Mouse (Mus musculus) left cerebral cortex, postnatal 14 days (tissue): ENCODE measurements around the gene Aig1. TPM values are rescaled to one million over a fixed set of nuclear protein-coding genes. Genes with fewer than 3 reads are reported as not detected.

Source experiments
- DNase-seq, 2 experiments: peaks; one replicate each; pipeline ENCODE4 v3.0.0; 2021 to 2022; ENCODE audit warnings: low spot score in 2 of 2, mixed read lengths in 1 of 2
- intact Hi-C: fragments of 180-260 bp; cut with DNase I; formaldehyde crosslinking; loops from one replicate; pipeline ENCODE4 v1.15.1; 2025
- total RNA-seq, 2 experiments: library from RNA; stranded (reverse); gene quantifications; 2 replicates each; pipeline ENCODE4 v1.2.3; 2021

The Aig1 gene
- total RNA-seq, 2 experiments from 2014 or later, result 68.6 to 77.5 TPM

DNA sequence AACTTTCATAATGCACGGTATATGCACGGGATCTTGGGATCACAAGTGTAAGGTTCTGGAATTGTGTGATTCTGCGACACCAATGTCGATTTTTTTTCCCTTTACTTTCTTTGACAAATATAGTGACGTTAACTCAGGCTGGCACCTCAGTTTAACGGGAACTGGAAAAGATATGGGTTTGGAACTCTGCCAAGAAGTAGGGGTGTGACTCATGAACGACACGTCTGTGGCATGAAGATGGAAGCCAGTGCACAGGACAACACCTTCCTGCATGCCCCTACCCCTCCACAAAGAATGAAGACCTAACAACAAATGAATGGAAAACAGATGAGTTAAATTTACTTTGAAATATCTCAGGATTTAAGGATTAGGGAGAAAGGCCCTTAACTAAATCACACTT is 76.0 kb downstream of the Aig1 start:
- intact Hi-C loops, result no loop called here
- no peak for DNase-seq

DNA sequence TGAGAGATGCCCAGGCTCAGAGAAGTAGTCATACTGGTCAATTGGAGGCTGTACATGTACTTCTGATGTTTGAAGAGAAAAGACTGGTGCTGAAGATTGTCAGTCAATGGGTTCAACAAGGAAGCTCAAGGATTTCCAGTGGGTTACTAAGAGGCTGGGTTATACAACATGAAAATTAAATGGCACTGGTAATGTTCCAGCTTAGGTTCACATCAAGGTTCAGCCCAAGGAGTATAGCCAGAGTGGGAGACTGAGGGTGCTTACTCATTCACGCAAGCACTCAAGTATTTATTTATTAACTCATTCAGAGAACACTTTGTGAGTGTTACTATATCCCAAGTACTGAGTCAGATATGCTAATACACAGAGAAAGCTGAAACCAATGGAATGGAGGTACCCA is 79.2 kb downstream of the Aig1 start:
- DNase-seq, result no peak
- intact Hi-C loops, result no loop called here

DNA sequence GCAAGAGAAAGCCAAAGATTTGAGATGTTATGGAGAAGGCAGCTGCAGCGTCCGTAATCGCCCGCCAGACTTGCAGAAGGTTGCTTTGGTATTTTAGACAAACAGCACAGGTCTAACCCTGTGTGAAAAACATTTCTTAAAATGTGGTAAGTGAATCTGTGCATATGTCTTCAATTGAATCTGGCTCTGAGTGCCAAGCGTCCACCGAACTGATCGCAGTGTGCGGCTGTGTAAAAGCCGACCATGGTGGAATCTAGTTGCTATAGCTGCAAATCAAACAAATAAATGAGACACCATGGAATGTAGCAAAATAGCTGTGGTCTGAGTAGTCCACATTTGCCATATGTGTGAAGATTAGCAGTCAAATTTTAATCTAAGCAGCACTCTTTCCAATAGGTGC is 80.7 kb downstream of the Aig1 start:
- intact Hi-C loops, result no loop called here
- no peak for DNase-seq

DNA sequence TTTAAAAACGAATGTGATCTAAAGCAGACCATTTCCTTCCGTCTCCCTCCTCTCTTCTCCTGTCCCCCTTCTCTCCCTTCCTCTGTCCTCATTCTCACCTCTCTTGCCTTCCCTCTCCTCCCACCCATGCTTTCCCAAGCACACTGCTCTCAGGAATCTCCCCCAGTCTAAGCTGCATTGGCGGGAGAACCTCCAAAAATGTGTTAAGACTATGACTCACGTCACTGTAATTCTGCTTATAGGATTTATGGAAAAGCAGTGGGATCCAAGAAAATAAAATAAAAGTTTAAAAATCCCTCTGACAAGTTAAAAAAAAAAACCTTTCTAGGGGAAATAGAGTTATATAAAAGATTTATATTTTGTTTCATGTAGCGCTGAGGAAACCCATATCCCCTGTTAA is 86.0 kb downstream of the Aig1 start:
- peak; percentile 32 to 40 for DNase-seq
- intact Hi-C loops, result no loop called here

DNA sequence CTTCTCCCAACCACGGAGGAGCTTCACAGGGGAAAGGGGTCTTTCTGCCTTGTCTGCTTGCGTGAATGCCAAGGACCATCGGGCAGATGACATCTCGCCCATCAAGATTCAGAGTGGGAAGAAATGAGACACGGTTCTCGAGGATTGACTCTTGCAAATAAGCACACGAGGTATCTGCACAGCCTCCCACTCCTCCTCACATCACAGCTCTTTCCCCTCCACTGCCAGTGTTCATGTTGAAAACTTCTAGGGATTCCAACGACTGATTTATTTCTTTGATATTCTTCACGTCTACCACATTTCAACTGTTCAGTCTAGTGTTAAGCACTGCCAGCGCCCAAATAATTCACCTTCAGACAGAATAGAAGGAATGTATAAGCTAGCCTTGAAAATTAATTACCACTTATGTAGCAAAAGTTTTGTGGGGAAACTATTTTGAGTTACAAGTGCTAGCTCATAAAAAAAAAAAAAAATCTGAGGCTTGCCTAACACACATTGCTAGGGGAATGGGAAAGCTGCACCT is 86.5 kb downstream of the Aig1 start:
- intact Hi-C loops, result no loop called here
- no peak for DNase-seq

DNA sequence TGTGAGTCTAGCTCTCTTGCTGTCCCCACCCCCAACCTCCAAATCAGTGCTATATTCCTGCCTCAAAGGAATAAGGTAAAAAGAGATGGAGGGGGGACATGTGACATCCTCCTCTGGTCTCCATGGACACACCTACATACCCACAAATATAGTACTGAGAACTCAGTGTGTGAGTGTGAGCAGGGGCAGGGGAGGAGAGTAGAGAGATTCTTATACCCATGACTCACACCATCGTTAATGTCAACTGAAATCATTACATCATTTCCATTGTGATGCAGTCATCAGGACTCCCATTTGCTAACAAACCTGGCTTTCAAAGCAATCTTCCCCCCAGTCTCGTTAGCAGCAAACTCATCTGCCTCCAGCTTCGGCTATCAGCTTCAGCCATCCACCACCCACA is 92.8 kb downstream of the Aig1 start:
- intact Hi-C loops, result no loop called here
- peak in 1 of 2 experiments; percentile 38 for DNase-seq

DNA sequence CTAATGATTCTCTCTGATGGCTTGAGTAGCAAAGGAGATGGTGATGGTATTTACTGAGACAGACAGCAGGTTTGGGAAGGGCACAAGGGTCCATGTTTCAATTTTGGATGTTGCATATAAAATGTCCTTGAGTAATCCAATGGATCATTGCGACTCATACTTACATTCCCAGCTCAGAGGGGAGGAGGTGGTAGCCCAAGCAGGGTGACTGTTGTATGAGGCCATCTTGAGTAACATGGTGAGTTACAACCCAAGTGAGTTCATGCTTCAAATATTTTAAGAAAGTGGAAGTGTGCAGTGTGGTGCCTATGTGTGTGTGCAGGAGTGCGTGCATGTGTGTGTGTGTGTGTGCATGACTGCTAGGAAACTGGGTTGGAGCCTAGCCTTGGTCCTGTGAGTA is 93.4 kb downstream of the Aig1 start:
- intact Hi-C loops, result no loop called here
- no peak for DNase-seq

DNA sequence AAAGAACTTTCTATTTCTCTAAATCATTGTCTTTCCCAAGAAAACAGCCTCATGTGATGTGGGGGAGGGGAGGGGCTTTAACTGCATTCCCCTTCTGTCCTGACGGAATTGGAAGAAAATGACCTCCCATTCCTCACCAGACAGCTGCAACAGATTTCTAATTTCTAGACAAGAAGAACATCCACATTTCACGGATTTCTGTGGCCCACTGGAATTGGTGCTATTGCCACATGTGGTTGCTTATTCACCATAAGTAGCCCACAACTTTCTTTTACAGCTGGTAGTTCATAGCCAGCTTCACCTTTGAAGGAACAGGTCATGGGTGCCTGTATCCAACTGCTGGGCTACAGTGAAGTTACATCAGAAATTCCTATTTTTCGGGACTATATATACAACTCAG is 93.9 kb downstream of the Aig1 start:
- no peak for DNase-seq
- intact Hi-C loops, result no loop called here

DNA sequence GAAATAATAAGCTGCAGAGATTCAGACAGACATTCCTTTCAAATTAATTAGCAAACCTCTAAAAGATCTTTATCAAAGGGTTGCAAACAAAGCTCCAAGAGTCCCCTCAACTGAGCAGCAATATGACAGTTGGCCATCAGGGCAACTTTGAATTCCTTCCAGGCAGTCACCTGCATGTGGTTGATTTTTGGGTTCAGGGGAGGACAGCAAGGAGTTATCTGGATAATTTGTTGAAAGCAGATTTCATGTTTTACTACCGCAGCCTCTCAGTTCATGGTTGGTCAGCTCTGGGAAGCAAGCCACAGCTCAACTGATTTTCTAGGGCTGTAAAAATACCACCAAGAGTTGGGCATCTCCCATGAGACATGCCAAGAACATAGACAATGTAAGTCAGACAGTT is 98.1 kb downstream of the Aig1 start:
- intact Hi-C loops, result no loop called here
- DNase-seq, result no peak

DNA sequence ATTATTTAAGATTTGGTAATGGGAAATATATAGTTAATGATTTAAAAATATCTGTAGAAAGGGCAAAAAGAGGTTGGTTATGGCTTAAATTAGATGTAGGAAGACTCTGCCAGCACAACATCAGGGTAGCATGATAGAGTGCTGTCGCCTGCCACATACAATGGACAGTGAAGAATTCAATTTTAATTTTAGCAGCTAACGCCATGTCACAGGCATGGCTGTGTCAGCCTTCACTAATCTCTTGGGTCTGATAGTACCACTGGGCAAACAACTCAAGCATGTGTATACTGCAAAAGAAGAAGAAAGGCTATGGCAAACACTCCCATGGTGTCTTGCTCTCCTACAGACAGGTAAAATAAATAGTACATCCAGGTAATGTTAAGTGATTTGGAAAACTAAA is 99.0 kb downstream of the Aig1 start:
- no peak for DNase-seq

DNA sequence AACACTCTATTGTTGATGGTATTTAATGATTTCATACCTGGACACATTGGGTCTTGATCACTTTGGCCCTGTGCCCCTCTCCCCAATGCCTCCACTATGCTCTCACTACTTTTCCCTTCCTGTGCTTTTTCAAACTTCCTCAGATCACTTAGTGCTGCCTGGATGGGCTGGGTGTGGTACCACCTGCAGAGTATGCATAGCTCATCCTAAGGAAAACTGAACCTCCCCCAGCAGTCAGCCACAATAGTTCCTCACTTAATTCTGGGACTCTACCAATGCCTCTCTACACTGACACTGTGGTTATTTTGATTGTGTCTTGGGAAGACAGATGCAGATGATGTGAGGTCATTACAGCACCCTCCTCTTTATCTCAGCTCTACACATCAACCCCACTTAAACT is 99.9 kb downstream of the Aig1 start:
- no peak for DNase-seq
- intact Hi-C loops, result no loop called here

More for the DNA sequence above, 99.0 kb downstream of the Aig1 start:
- intact Hi-C loops, result no loop called here

DNA sequence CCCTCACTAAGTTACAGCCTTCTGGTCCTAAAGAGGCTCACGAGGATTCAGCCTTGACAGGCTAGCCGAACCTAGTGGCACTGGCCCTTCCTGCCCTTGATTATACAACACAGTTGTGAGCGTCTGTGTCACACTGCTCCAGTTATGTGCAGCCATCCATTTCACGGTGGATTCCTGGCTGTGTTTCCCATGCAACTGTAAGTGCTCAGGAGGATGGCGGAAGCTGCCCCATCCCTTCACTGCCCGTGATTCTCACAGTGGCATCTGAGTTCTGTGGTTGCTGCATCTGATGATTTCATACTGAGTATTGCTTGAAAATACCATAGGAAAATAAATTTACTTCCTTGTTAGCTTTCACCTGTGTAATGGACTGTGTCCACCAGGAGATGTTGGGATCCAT is 101.7 kb downstream of the Aig1 start:
- intact Hi-C loops, result no loop called here
- no peak for DNase-seq

DNA sequence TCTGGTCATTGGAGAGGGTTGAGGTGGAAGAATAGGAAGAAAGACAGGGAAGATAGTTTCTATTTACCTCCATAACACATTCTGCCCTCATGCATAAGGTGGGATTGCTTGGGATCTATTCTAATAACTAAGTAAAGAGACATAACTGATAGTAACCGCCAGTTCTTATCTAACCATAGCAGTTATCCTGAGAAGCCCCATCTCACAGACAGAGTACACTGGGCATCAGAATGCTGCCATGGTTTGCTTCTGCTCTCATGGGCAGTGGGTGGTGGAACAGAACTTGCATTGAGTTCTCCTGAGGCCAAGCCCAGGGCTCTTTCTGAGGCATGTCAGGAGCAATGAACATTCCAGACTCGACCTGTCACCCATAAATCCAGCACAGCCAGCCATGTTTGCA is 105.6 kb downstream of the Aig1 start:
- DNase-seq, result no peak
- intact Hi-C loops, result no loop called here

DNA sequence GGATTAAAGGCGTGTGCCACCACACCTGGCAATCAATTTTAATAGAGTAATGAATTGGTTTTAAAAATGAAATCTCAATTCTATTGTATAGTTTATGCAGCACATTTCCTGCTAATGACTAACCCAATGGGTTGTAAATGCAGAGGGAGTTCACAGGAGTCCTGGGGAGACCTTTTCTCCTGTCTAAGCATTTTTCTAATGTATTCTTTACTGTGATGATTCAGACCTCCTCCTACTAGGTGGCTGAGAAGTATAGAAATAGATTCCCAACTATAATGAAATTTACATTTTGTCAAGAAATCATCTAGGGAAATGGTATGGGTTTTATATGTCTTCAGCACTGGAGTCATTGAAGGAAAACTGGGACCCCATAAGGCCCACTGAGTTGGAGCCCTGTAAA is 114.1 kb downstream of the Aig1 start:
- intact Hi-C loops, result no loop called here
- no peak for DNase-seq

DNA sequence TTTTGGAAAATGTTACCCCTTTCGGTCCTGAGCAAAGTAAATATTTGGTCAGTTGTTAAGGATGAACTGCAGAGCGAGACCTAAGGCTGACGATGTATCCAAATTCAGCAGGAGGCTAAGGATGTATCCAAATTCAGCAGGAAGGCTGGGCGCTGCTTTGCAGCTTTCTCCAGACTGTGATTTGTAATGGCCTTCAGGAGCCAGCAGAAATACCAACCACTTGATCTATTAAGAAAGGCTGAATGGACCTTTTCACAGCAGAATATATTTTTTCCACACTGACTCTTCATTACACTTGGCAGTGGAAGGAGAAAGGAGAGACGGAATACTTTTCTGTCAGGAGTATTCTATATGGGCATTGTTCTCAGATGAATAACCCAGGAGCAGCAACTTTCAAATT is 115.0 kb downstream of the Aig1 start:
- intact Hi-C loops, result no loop called here
- no peak for DNase-seq

DNA sequence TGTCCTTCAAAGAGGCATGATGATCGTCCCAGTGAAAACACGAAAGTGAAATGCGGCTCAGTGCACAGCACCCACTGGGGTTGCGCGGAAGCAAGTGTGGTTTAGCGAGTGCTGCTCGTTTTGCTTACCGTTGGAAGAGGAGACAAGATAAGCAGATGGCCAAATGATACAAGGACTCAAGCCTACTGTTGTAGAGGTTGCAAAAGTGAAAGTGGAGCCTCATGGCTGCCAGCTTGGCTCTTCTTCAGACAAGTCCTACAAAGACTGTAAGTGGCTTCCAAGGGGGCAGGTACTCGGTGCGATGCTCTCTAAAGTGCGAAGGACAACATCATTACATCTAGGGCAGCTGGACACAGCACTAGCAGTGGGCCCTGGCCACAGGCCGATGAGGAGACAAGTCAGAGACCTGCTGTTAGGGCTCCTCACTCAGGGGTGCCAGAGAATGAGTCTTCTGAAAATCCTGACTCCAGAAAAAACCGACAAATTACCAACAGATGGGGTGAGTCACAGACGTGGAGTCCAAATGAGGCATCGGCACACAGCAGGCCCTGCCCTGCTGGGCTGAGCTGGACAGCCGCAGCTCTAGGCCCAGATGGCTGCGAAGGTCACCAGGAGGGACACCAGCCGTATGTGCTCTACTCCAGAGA is 129.2 kb downstream of the Aig1 start:
- DNase-seq, result no peak
- intact Hi-C loops, result no loop called here

DNA sequence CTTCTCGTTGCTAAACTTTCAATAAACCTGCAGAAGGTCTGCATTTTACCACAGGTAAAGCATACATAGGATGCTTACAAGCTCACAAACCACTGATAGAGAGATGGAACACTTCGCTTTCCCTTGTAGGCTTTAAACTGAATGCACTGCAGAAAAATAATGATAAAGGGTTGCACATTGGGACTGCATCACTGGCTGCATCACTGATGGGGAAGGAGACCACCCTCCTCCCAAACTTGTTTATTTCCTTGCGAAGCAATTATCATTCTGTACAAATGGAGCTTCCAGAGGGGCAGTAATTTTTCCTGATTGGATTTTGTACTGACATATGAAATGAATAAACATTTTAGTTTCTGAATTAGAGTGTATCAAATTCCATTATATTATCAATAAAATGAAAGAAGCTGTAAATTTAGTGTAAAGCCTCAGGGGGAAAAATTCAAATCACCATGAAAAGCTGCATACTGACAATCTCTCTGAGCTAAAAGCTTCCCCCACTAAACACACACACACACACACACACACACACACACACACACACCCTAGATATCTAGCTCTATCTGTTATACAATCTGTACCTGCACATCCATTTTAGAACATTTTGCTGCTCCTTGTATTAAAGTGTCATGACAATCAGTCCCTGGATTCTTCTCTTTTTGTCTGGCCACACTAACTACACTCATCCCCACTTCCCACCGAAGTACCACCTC is 138.6 kb downstream of the Aig1 start:
- intact Hi-C loops, result no loop called here
- DNase-seq, result no peak

DNA sequence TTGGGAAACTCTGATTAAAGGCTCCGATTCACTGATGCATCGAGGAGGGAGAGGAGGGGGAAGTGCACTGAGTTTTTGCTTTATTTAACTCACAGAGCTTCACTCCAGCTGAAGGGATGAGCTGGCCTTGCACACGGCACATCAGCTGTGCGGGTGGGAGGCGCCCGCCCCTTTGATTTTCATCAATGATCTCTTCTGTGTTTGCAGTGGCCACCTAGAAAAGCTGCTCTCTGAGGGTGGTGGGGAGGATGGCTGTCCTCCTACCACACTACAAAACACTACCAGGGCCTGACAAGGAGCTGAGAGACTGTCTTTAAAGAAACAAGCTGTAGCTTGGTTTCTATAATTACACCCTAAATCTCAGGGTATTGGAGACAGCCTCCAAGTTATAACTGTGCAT is 141.1 kb downstream of the Aig1 start:
- intact Hi-C loops, result no loop called here
- peak; percentile 52 to 53 for DNase-seq

DNA sequence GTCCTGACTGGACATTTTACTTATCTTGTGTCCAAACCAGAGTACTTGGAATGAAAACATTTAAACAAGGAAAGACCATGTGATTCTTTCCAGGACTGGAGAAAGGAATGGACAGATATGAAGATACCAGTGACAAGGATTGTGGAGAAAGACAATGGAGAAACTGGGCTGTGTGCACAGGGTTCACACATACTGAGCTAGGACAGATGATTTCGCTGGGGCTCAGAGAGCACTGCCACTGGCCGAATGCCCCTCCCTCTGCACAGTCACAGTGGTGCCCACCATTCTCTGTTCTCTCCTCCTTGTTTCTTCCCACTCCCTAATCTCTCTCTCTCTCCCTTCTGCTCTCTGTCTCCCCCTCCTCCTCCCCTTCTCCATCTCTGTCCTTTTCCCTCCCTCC is 142.6 kb downstream of the Aig1 start:
- intact Hi-C loops, result no loop called here

DNA sequence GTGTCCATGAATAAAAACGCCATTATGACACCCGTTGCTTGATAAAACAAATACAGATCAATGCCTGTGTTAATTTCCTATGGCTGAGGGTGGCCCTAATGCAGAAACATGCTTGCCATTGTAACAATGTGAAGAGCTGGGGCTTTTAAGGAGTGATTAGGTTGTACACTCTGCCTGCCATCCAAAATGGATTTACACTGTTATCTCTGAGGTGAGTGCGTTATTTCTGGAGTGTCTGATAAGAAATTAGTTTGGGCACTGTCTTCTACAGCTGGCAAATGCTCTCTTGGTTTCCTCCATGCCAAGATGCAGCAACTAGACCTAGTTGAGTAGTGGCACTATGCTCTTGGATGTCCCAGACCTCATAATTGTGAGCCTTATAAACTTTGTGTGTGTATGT is 143.5 kb downstream of the Aig1 start:
- intact Hi-C loops, result no loop called here
- no peak for DNase-seq

More for the DNA sequence above, 142.6 kb downstream of the Aig1 start:
- no peak for DNase-seq

DNA sequence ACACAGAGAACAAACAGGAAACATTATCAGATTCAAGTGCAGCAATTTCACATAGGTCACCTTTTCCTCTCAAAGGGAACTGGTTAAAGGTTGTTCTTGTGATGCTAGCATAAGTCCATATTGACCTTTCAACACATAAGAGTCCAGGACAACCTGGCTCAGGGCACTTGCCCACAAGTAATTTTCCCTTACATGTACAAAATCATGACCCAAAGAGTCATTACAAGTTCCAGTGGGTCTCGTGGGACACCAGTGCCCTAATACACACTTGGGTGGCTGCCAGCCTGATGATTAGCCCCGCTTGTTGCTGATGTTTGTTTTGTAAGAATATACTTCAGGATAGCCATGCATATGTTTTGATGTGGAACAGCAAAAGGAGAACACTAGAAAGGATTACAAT is 152.6 kb downstream of the Aig1 start:
- no peak for DNase-seq
- intact Hi-C loops, result no loop called here
